Mouse (Mus musculus) right cerebral cortex, postnatal 36 days (tissue): ENCODE data around the gene Szt2.

Source experiments
- DNase-seq, 2 experiments: peaks; one replicate each; pipeline ENCODE4 v3.0.0; 2022; ENCODE audit warnings: low spot score in 2 of 2, mixed read lengths in 1 of 2

Szt2 gene

DNA sequence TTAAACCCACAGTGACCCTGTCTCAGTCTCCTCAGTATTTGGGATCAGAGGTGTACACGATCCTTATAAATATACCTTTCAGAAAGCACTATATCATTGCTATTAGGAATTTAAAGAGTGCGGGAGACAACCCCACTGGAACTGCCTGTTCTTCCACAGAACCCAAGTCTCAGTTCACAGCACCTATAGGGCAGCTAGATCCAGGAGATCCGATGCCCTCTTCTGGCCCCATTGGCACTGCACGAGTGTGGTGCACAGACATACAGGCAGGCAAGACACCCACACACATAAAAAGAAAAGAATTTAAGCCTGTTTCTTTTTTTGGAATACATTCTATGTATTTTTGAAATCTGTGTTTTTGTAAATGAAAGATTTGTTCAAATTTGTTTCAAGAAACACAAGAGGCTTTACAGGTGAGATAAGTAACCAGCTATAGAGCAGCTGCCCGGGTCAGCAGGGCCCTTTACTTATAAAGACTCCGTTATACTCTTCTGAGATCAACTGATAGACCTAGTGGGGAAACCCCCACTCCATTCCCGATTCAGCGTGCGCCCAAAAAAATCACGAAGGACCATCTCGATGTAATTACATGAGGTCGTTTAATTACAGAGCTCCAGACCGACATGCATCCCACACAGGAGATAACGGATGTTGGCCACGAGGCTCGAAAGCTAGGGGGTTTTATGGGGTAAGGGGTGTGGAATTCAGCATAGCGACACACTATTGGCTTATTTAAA, 50.7 kb downstream of the Szt2 start:
- no peak for DNase-seq

DNA sequence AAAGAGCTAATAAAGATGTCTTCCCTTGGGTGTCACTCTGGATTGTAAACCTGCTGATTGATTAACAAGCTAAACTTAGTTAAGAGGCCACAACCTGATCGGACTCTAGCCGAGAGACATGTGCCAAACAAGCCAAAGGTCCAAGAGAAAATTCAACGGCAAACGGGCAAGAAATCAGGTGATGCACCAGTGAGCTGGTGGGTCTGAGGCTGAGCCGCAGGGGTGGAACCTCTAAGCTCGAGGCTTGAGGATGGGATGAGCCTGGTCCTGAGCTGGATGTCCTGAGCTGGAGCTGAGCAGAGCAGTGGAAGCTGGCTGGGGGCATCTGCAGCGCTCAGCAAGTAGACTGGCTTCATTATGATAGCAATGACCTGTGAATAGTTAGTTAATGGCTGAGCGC, 51.6 kb downstream of the Szt2 start:
- DNase-seq = no peak

DNA sequence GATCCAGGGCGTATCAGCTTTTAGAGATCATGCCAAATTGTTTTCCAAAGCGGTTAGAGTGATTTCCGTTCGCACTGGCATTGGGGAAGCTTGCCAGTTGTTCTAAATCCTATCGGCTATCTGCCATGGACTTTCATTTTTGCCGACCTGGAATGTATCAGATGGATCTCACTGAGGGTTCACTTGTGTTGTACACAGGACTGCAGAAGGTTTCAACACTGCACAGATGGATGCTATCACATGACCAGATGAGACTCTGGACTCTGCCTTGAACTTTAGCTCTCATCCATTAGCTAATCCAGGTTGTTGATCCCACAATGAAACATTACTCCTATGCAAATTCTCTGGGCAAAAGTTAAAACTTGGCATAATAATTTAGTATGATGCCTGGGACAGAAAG, 52.3 kb downstream of the Szt2 start:
- no peak for DNase-seq

DNA sequence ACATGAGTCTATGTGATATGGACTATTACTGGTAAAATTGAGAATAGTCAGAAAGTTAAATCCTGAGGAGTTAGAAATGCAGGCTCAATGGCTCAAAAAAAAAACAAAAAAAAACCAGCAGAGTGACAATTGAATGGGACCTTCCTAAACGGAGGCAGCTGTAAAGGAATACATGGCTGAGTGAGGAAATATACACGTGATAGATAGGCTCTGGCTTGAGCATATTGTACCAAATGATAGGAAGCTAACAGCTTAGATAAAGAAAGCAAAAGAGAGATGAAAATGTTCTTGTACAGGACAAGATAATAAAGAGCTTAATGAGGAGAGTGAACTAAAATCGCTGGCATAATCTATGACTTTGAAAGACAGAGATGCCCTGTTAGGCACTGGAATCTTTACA, 54.8 kb downstream of the Szt2 start:
- no peak for DNase-seq

DNA sequence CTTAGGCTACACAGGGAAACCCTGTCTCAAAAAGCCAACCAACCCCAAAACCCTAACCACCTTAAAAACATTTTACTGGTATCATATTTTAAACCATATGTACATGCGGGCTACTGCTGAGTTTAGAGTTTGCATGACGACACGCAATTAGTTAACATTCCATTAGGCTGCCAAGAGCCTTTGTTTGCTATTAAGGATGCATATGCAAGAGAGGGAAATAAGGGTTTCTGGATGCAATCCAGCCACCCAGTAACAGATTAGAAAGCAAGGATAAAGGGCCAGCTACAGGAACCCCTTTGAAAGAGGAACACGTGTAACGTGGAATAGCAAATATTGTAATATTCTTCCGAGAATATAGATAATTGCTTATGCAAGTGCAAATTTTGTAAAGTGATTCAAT, 55.4 kb downstream of the Szt2 start:
- DNase-seq = no peak

DNA sequence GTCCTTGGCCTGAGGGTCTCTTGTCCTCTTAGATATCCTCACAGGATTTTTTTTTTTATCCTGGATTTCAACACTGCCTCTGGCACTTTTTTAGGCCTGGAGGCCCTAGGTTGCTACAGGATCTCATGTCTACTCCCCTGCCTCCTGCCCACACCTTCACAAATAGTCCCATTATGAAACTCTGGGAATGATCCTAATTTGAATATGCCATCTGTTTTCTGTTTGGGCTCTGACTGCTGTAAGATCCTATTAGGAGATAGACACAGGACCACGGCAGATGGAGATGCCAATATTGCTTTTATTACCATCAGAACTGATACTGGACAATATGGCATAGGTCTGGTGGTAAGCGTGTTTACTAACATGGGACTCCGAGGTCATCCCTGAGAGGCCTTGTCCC, 57.2 kb downstream of the Szt2 start:
- no peak for DNase-seq

DNA sequence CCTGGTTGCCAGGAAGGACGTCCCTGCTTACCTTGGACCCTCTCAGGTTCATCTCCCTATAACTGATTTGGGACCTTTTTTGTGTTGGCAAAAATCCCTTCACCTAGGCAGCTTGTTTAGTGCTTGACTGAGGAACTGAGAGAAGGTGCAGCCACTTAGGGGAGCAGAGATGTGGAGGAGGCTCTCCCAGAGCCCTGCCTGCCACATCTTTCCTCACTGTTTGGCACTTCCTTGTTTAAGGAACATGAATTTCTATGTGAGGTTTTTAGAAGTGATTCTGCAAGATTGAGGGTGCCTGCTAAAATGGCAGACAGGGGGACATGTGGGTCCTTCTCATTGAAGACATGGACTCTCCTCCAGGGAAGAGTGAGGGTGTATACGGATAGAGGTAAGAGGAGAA, 58.2 kb downstream of the Szt2 start:
- DNase-seq = no peak

DNA sequence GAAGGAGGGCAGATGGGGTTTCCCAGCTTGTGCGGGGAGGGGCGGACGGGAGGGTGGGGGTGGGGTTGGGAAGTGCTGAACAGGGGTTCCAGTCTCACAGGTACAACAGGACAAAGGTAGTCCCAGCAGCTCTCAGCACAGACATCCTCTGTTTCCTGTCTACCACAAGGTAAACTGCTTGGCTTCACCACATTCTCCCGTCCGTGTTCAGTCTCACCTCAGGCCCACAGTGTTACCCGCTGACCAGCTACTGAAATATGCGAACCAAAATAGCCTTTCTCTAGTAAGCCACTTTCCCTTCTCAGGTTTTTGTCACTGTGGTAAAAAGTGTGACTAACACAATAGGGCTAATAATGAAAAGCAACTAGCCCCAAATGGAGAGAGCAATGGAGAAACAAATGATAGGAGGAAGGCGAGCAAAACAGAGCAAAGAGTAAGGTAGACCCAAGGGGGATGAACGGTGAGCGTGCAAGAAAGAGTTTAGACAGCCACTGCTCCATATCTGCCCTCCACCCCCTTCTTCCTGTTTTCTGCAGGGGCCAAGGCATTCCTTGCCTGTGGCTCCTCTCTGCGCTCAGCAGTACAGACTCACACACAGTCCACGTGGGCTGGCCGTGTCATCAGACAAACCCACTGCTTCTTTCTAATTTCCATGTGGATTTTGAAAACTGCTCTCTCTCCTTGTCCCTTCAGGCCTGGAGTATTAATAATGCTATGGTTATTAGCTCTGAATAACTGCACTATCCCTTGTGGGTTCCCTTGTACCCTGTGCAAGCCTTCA, 61.4 kb downstream of the Szt2 start:
- no peak for DNase-seq

DNA sequence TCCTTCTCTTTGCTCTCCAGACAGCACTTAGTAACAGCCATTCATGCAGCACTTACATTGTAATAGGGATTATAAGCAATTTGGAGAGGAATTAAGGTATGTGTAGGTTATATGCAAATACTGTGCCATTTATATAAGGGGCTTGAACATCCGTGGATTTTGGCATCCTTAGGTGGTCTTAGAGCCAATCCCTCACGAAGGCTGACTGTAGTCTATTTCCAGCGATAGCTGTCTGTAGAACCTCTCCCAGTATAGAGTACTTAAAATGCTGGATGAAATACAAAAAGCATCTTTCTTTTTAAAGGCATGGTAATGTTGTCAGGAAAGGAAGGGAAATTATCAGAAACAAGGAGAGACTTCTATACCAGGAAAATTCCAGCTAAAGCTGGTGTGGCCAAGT, 67.6 kb downstream of the Szt2 start:
- DNase-seq = no peak

DNA sequence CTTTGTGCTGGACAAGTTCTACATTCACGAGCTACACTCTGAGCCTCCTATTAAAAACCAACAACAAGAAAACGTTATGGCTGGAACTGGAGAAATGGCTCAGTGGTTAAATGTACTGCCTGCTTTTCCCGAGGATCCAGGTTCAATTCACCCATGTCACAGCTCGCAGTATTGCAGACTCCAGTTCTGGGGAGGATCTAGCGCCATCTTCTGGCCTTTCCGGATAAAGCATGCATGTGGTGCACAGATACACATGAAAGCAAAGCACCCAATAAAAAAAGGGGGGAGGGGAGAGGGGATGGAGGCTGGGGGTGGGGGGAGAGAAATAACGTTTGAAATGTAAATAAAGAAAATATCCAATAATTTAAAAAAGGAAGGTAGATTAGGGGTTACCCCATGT, 72.4 kb downstream of the Szt2 start:
- DNase-seq = no peak

DNA sequence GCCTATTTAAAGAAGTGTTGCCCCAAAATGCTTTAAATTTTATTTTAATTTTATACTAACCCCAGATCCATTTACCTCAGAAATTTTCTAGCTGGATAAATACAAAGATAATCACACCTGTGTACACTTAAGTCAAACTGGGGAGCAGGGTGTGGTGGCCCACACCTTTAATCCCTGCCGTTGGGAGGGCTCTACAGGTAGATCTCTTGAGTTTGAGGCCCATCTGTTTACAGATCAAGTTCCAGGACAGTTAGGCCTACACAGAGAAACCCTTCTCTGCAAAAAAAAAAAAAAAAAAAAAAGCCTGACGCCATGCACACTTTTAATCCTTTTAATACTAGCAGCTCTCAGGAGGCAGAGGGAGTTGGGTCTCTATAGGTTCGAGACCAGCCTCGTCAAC, 73.1 kb downstream of the Szt2 start:
- DNase-seq = no peak

DNA sequence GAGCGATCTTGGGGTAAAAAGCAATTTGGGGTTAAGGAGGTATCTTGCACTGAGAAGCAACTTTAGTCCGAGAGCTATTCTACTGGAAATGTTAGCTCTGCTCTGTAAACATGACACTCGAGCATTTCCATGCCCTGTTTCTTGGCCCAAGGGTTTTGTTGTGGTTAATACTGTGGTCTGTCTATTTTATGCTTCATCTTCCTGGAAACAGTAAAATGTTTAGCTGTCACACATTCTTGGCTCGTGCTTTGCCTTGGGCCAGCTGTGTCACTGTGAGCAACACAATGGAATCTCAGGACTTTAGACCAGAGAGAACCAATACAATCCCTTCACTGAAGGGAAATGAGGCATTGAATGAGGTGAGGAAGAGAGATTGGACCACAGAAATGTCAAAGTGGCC, 77.3 kb downstream of the Szt2 start:
- no peak for DNase-seq

DNA sequence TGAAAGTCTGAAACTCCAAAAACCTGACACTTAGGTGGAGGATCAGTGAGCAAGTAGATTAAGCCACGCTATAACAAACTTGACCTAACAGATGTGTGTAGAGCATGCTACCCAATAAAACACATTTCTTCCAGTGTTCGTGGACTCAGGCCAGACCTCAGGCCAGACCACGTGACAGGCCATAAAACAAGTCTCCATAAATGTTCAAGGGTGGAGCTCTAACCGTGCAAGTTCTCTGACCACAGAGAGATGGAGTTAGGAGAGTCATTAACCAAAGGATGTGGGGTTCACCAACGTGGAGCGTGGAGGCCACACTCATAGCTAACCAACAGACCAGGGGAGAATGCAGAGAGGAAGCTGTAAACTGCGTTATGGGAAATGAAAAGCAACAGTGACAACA, 82.6 kb downstream of the Szt2 start:
- no peak for DNase-seq

DNA sequence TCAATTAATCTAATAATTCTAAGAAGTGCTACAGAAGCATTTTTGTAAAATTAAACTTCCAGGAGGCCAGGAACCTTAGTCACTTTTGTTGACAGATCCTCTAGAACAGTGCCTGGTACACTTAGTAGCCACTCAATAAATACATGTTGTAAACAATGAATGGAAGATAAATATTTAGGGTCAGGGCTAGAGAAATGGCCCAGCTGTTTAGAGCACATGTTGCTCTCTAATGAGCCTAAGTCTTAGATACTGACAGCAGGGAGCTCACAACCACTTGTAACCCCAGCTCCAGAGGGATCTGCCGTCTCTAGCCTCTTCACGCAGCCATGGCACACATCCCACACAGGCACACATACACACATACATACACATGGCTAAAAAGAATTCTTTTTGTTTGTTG, 88.4 kb downstream of the Szt2 start:
- no peak for DNase-seq

DNA sequence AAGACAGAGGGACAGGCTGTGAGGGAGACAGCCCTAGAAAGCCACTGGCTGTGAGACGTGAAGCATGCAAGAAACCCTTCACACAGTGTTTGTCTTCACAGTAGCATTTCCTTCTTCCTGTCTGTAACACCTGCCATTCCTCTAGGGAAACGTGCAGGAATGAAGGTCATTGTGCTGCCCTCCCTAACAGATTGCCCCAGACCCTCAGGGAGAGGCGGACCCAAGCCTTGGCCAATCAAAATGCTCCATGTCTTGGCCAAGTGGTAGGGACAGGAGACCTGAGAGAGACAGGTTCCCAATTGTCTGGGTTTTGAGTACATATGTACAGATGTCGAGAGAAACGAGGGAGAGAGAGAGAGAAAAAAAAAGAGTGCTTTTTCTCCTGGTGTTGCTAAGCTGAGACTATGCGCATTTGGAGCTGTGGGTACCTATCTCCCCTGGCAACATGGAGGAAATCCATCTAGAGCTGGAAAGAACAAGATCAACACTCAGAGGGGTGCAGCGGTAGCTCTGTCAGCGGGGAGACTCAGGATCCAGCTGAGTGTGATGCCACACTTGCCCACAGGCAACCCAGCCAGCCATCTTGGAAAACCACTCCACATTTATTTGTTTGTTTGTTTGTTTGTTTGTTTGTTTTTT, 89.2 kb downstream of the Szt2 start:
- DNase-seq = no peak

DNA sequence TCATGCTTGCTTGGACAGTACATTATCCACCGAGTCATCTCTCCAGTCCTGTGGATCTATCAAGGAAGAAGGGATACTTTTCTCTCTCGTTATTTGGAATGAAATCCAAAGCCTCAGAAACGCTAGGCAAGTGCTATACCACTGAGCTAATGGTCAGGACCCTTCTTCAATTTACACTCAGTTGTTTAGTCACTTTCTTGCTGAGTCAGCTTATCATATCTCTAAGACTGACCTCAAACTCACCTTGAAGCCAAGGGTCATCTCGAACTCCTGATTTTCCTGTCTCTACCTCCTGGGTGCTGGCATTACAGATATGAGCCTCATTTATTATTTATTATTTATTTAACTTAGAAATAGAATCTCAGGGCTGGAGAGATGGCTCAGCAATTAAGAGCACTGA, 92.4 kb downstream of the Szt2 start:
- DNase-seq = no peak

DNA sequence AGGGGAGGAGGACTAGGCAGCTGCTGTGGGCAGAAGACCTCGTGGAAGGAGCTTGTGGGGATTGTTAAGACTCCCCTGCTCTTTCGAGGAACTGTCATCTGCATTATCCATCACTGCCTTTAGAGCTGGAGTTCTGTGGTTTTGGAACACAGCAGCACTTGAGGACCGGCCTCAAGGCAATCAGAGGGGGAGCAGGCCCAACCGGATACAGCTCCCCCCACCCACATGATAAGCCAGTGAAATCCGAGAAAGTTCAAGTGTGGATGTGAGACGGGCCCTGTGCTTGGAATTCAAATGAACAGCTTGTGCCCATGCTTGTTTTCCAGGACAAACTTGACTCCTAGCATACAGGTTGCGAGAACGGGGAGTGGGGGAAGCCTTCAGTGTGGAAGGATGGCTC, 93.8 kb downstream of the Szt2 start:
- DNase-seq = no peak
